Mouse (Mus musculus): ENCODE data around the gene Tdrd9.

Tdrd9 gene

GRCm38 (mm10) chr12:111958101-111958865 lies 13.1 kb upstream of the Tdrd9 start:
- peak; percentile 54 to 75 for DNase-seq (ENCODE audit: low read depth in 2 of 2, low spot score in 2 of 2)

DNA sequence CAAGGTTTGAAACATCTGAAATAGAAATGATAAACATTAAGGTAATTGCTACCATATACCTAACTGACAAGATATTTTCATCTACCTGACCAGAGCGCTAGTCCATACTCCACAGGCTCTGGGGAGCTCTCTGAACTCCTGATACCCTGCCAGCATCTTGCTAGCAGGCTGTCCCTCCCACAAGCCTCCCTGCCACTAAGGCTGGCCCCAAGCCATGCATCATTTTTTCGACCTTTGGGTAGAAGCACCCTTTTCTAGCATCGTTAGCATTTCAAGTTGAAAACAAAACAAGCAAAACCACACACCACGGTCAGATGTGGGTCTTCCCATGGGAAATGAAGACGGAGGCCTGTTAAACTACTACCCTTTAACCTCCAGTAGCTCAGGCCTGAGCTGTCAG lies 8.0 kb upstream of the Tdrd9 start:
- no peak for DNase-seq (ENCODE audit: low read depth in 2 of 2, low spot score in 2 of 2)

DNA sequence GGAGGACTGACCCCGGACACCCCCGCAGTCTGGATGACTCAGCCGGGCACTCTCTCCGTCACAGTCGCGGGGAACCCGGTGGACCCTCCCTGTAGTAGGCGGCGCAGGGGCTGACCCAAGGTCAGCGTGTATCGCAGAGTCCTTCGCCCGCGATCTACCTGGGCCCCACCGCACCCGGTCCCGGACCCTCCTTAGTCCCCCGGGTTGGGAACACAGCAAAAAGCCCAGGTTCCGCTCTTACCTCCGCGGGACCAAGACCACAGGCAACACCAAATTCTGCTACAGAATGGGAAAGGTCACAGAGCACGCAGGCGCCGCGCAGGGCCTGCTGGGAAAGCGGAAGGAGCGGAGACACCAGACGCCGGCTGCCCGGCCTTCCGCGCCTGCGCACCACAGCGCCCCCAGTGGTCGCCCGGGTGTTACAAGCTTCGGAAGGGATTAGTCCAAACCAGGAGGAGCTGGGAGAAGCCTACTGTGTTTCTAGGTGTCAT lies 4.6 kb upstream of the Tdrd9 start, which contains the start of gene Atp5mpl:
Gene Atp5mpl (minus strand): TSS at position 295 of the 491 bp plus-strand sequence.
- peak; percentile 96 to 97 for DNase-seq (ENCODE audit: low read depth in 2 of 2, low spot score in 2 of 2)

DNA sequence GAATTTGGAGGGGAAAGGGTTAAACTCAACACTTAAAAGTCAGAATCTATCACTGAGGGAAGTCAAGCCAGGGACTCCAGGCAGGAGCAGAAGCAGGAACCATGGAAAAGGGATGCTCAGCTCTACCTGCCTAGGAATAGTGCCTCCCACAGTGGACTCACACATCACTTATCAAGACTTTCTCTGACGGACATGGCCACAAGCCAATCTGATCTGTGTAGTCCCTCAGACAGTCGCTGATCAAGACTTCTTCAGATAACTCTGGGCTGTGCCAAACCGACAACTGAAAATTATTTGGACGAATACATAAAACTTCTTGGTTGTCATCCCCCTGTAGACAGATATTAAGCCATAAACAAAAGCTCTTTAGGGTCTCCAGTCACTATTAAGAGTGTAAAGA lies 1.3 kb upstream of the Tdrd9 start:
- DNase-seq (ENCODE audit: low read depth in 2 of 2, low spot score in 2 of 2) = no peak

- DNase-seq (ENCODE audit: low read depth in 2 of 2, low spot score in 2 of 2) = no peak
Observed at GRCm38 (mm10) chr12:111972504-111972903, 1.1 kb downstream of the Tdrd9 start.

DNA sequence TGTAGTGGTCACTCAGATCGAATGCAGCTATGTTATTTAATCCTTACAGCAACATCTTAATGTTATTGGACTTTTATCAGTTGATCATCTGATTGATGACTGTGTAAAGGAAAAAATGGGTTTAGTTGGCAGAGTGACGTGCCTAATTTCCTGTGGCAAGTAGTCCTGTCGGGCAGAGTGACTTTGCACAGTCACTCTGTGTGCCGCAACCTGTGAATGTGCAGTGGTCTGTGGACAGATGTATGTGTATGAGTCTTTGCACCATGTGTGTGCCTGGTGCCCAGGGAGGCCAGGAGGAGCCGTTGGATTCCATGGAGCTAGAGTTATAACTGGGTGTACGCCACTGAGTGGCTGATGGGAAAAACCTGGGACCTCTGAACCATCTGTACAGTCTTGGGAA lies 3.2 kb downstream of the Tdrd9 start:
- no peak for DNase-seq (ENCODE audit: low read depth in 2 of 2, low spot score in 2 of 2)

DNA sequence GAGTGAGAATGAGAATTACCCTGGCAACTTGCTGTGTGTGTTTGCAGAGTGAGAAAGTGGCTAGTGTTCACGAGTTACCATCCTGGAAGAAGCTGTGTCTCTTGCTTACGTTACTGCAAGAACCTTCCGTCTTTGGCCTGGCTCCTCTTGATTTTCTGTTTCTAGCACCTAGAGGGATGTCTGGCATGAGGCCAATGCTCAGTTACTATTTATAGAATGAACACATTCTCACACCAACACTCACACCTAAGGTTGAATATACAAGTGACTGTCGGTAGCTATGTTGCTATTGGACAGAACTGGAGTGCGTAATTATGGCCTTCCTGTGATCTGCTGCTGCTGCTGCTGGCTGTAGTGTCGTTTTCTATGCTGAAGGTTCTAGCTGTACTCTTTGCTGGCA lies 5.8 kb downstream of the Tdrd9 start:
- no peak for DNase-seq (ENCODE audit: low read depth in 2 of 2, low spot score in 2 of 2)

DNA sequence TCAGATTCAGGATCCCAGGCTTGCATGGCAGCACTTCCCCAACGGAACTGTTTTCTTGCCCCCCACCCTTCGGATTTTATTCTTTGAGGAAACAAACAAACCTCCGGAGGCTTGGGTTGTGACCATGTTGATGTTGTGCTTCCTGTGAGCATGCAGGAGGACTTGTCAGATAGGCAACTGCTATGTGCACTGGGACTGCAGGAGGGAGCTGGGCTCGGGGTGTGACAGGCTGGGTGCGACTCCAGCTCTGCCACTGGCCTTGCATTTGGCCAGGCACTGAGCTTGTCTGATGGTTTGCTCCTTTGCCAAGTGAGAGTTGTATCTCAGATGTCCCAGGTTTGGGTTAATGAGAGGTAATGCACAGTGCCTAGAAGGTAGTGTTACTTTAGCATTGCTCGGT lies 6.9 kb downstream of the Tdrd9 start:
- no peak for DNase-seq (ENCODE audit: low read depth in 2 of 2, low spot score in 2 of 2)

DNA sequence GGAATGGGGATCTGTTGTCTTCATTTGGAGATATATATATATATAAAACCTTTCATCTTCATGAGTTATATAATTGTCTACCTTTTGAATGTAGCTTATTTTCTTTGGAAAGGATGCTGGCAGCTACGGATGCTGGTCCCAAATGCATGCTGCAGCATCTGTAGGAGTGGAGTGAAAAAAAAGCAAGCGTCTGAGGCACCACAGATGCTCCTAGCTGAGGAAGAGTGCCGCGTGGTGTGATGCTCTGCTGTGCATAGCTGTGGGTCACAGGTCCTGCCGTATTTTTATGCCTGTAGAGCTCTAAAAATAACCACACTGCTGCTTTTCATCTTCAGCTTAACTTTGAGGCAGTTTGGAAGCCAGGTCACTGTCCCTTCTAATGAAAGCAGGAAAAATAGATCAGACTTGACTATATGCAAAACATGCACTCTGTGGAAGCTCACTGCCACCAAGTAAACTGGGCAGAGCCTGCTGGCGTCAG lies 9.6 kb downstream of the Tdrd9 start, which contains the start of gene Rd3l:
Gene Rd3l (minus strand): TSS at position 431 of the 481 bp plus-strand sequence.
- no peak for DNase-seq (ENCODE audit: low read depth in 2 of 2, low spot score in 2 of 2)

DNA sequence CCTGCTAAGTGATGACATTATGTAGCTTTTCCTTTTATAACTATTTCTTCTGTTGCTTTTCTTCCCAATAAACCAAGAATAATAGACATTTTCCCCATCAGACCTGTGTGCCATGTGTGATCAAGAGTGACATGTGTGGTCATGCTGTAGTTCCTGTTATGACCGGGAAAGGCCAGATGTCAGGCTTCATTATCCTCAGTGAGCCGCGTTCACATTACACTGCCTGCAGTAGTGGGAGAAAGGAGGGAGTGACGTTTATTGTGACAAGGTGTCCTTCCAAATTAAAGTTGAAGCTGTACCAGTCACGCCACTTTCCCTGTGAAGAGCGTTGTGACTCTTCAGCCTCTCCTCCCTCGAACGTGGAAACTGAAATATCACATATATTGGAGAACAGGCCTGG lies 10.5 kb downstream of the Tdrd9 start:
- no peak for DNase-seq (ENCODE audit: low read depth in 2 of 2, low spot score in 2 of 2)

DNA sequence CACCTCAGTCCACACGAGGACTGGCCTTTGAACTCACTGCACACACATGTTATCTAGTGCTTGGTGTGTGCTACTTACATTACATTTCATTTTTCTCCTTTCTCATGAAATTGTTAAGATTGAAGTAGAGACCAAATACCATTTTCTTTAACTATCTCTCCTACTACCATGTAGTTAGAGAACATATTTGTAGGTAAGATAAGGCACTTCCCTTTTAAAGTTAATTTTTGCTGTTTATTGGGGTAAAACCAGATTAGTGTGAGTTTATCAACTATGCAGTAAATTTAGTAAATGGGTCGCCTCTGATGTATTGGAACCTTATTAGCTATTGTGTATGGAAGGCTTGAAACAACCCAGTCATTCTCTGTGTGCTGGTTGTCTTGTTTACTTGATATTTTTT lies 11.8 kb downstream of the Tdrd9 start:
- no peak for DNase-seq (ENCODE audit: low read depth in 2 of 2, low spot score in 2 of 2)

DNA sequence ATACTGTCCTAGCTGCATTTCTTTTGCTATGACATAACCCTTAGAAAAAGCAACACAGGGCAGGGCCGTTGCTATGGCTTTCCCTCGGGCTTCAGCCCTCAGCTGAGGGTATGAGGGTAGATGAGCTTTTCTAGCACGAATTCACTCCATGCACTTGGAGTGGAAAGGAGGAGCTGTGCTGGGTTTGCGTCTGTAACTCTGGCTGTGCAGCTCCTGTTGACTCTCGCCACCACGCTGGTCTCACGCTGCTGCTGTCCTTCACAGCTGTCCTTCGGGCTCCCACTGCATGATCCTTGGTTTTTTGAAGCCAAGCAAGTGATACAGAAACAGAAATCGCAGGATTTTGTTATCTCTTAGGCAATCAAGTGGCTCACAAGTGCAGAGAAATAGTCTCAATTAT lies 15.4 kb downstream of the Tdrd9 start:
- no peak for DNase-seq (ENCODE audit: low read depth in 2 of 2, low spot score in 2 of 2)

- no peak for DNase-seq (ENCODE audit: low read depth in 2 of 2, low spot score in 2 of 2)
Observed at GRCm38 (mm10) chr12:111992626-111993025, 21.3 kb downstream of the Tdrd9 start.

GRCm38 (mm10) chr12:111995161-111995560 lies 23.8 kb downstream of the Tdrd9 start:
- DNase-seq (ENCODE audit: low read depth in 2 of 2, low spot score in 2 of 2) = no peak

GRCm38 (mm10) chr12:111999735-112000134 lies 28.4 kb downstream of the Tdrd9 start:
- DNase-seq (ENCODE audit: low read depth in 2 of 2, low spot score in 2 of 2) = no peak

- peak; percentile 5 to 31 for DNase-seq (ENCODE audit: low read depth in 2 of 2, low spot score in 2 of 2)
Observed at GRCm38 (mm10) chr12:112001223-112001622, 29.9 kb downstream of the Tdrd9 start.

- no peak for DNase-seq (ENCODE audit: low read depth in 2 of 2, low spot score in 2 of 2)
Observed at GRCm38 (mm10) chr12:112012511-112013270, 41.3 kb downstream of the Tdrd9 start.

- no peak for DNase-seq (ENCODE audit: low read depth in 2 of 2, low spot score in 2 of 2)
Observed at GRCm38 (mm10) chr12:112013271-112013801, 42.0 kb downstream of the Tdrd9 start.

DNA sequence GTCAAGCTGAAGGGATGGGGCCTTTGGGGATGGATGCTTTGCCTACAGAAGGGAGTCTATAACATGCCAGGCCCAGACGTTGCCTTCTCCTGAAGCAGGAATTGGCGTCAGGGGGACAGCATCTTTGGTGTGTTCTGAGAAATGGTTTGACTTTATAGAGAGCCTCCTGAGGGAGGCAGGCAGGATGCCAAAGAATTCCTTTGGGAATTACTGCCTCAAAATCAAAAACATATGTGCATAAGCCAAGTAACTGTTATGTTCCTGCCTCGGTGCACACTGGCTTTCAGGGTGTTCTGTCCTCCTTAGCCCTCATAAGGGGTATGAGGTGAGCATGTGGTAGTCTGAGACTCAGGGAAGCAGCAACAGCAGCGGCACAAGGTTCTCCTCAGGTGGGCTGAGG lies 45.0 kb downstream of the Tdrd9 start:
- DNase-seq (ENCODE audit: low read depth in 2 of 2, low spot score in 2 of 2) = no peak

DNA sequence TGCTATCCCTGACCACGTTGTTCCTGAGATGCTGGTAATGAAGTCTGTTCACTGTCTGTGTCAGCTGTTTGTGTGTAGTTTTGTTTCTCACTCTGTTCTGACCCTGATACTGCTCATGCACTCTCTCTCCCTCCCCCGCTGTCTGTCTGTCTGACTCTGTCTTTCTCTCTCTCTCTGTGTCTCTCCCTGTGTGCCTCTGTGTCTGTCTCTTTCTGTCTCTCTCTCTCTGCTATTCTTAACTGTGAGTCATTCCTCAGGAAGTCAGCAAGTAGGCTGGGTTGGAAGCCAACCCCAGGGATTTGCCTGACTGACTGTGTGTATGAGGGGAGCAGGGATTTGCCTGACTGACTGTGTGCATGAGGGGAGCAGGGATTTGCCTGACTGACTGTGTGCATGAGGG lies 51.9 kb downstream of the Tdrd9 start:
- DNase-seq (ENCODE audit: low read depth in 2 of 2, low spot score in 2 of 2) = no peak

- DNase-seq (ENCODE audit: low read depth in 2 of 2, low spot score in 2 of 2) = no peak
Observed at GRCm38 (mm10) chr12:112024581-112025310, 53.4 kb downstream of the Tdrd9 start.
